Mouse (Mus musculus): ENCODE measurements at regions not wholly inside any gene's neighbourhood (a gene's known extent, or its start where the extent isn't known, plus 50 kb on each side); places are given as distances from the start of the nearest gene placed in this dataset.

DNA sequence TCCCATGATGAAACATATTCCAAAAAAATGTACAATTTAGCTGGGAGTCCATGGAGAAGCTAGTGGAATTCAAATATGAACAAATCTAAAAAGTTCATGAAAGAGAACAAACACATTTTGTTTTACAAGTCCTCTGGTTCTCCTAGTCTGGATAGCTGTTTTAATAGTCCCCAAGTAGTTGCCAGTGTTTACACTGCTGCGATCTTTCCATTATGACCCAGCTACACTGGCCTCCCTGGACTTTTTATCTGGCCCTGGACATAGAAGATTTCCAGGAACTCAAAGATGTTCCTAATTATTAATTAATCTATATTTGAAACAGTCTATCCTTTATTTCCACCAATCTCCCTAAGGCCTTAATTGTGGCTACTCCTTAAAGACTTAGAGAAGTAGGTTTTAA, 232.1 kb downstream of the Atp6ap1l start:
- Histone ChIP-seq H3K79me2 (ENCODE audit: control insufficient read depth, insufficient read depth) (no peaks in the 10 kb centered on the region), H3K4me2 (ENCODE audit: low read depth) (no peak overlapping the region), H3K36me3 (ENCODE audit: control insufficient read depth, insufficient read depth) (no peaks in the 10 kb centered on the region), H3K4me3 (no peak overlapping the region), H3ac (ENCODE audit: control insufficient read depth, insufficient read length) (no peak overlapping the region), H3K27me3 (ENCODE audit: control insufficient read depth, insufficient read depth, insufficient read length) (no peaks in the 10 kb centered on the region)
- no peak for TF ChIP-seq USF1 (IDR thresholded peaks at IDR 0.05; ENCODE audit: low read depth)
- TF ChIP-seq POLR2AphosphoS2 (IDR thresholded peaks at IDR 0.05; ENCODE audit: insufficient read length, low read depth), result no peak
- TF ChIP-seq CEBPB (IDR thresholded peaks at IDR 0.05; ENCODE audit: insufficient read depth, poor library complexity, severe bottlenecking), result no peak
- no peak for TF ChIP-seq MAX (IDR thresholded peaks at IDR 0.05; ENCODE audit: low read depth)
- TF ChIP-seq SRF (IDR thresholded peaks at IDR 0.05; ENCODE audit: control insufficient read depth, insufficient read length, low read depth), result no peak
- TF ChIP-seq MYOG (IDR thresholded peaks at IDR 0.05; ENCODE audit: control insufficient read depth in 1 of 3, insufficient read depth in 1 of 3, insufficient read length in 2 of 3, low read depth in 2 of 3), result no peak
- TF ChIP-seq E2F4 (IDR thresholded peaks at IDR 0.05; ENCODE audit: insufficient read depth), result no peak
- TF ChIP-seq POLR2A (IDR thresholded peaks at IDR 0.05; ENCODE audit: insufficient read length, low read depth), result no peak
- TF ChIP-seq REST (IDR thresholded peaks at IDR 0.05; ENCODE audit: insufficient read depth, insufficient read length), result no peak
- TF ChIP-seq MYOD1 (IDR thresholded peaks at IDR 0.05; ENCODE audit: control insufficient read depth in 1 of 3, insufficient read length in 2 of 3, low read depth in 2 of 3), result no peak
- TF ChIP-seq TCF3 (IDR thresholded peaks at IDR 0.05; ENCODE audit: insufficient read length, low read depth), result no peak
- no peak for TF ChIP-seq TCF12 (IDR thresholded peaks at IDR 0.05; ENCODE audit: insufficient read depth, poor library complexity, severe bottlenecking)

DNA sequence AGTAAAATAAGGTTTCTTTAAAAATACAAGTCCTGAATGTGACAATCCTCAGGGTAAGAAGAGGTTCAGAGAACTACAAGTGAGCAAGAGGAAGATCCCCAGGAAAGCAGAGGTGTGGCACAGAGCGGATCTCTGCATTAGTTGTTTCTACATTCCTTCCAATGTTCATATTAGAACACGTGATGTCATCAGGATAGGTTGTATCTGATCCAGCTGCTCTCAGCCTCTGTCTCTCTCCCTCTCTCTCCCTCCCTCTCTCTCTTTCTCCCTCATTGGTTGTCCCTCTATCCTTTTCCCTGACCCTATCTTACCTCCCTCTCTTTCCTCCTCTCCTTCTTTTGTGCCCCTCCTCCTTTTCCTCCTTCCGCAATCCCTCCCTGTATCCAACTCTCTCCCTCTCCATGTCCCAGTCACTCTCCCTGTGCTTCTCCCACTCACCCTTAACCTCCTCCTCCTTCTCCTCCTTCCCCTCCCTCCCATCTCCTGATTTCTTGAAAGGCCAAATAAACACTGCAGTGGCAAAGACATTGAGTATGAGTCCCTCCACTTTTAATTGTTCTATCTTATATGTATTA, 243.5 kb downstream of the Atp6ap1l start:
- Histone ChIP-seq H3K79me2 (ENCODE audit: control insufficient read depth, insufficient read depth) (no peaks in the 10 kb centered on the region), H3K27me3 (ENCODE audit: control insufficient read depth, insufficient read depth, insufficient read length) (no peaks in the 10 kb centered on the region), H3K36me3 (ENCODE audit: control insufficient read depth, insufficient read depth) (no peaks in the 10 kb centered on the region), H3ac (ENCODE audit: control insufficient read depth, insufficient read length) (no peak overlapping the region), H3K4me3 (no peak overlapping the region), H3K4me2 (ENCODE audit: low read depth) (no peak overlapping the region)
- TF ChIP-seq SRF (IDR thresholded peaks at IDR 0.05; ENCODE audit: control insufficient read depth, insufficient read length, low read depth) (no peak), TCF12 (IDR thresholded peaks at IDR 0.05; ENCODE audit: insufficient read depth, poor library complexity, severe bottlenecking) (no peak), MAX (IDR thresholded peaks at IDR 0.05; ENCODE audit: low read depth) (no peak), POLR2AphosphoS2 (IDR thresholded peaks at IDR 0.05; ENCODE audit: insufficient read length, low read depth) (no peak), USF1 (IDR thresholded peaks at IDR 0.05; ENCODE audit: low read depth) (no peak), CEBPB (IDR thresholded peaks at IDR 0.05; ENCODE audit: insufficient read depth, poor library complexity, severe bottlenecking) (no peak)

DNA sequence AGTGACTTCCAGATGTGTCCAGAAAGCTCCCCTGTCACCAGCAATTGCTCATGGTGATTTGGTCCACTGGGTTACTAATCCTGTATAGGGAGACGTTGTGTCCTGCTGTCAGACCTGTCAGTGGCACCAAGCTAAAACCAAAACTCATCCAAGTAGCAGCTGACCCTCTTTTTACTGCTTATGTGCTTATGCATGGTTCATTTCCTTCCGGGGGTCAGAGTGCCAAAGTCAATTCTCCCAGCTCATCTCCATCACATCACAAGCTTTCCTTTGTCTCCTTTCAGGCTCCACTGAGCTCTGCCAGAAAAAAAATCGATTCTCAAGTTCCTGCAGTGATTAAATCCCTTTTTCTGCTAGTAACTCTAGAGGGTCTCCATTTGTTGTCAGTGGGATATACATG, 244.2 kb downstream of the Atp6ap1l start:
- Histone ChIP-seq H3K79me2 (ENCODE audit: control insufficient read depth, insufficient read depth) (no peaks in the 10 kb centered on the region), H3K4me3 (no peak overlapping the region), H3K4me2 (ENCODE audit: low read depth) (no peak overlapping the region), H3K36me3 (ENCODE audit: control insufficient read depth, insufficient read depth) (no peaks in the 10 kb centered on the region), H3ac (ENCODE audit: control insufficient read depth, insufficient read length) (no peak overlapping the region), H3K27me3 (ENCODE audit: control insufficient read depth, insufficient read depth, insufficient read length) (no peaks in the 10 kb centered on the region)
- TF ChIP-seq CEBPB (IDR thresholded peaks at IDR 0.05; ENCODE audit: insufficient read depth, poor library complexity, severe bottlenecking), result no peak
- TF ChIP-seq TCF12 (IDR thresholded peaks at IDR 0.05; ENCODE audit: insufficient read depth, poor library complexity, severe bottlenecking), result no peak
- no peak for TF ChIP-seq TCF3 (IDR thresholded peaks at IDR 0.05; ENCODE audit: insufficient read length, low read depth)
- no peak for TF ChIP-seq POLR2AphosphoS2 (IDR thresholded peaks at IDR 0.05; ENCODE audit: insufficient read length, low read depth)
- no peak for TF ChIP-seq POLR2A (IDR thresholded peaks at IDR 0.05; ENCODE audit: insufficient read length, low read depth)
- no peak for TF ChIP-seq MYOG (IDR thresholded peaks at IDR 0.05; ENCODE audit: control insufficient read depth in 1 of 3, insufficient read depth in 1 of 3, insufficient read length in 2 of 3, low read depth in 2 of 3)
- TF ChIP-seq REST (IDR thresholded peaks at IDR 0.05; ENCODE audit: insufficient read depth, insufficient read length), result no peak
- TF ChIP-seq MYOD1 (IDR thresholded peaks at IDR 0.05; ENCODE audit: control insufficient read depth in 1 of 3, insufficient read length in 2 of 3, low read depth in 2 of 3), result no peak
- no peak for TF ChIP-seq E2F4 (IDR thresholded peaks at IDR 0.05; ENCODE audit: insufficient read depth)
- no peak for TF ChIP-seq SRF (IDR thresholded peaks at IDR 0.05; ENCODE audit: control insufficient read depth, insufficient read length, low read depth)
- TF ChIP-seq USF1 (IDR thresholded peaks at IDR 0.05; ENCODE audit: low read depth), result no peak
- no peak for TF ChIP-seq MAX (IDR thresholded peaks at IDR 0.05; ENCODE audit: low read depth)

DNA sequence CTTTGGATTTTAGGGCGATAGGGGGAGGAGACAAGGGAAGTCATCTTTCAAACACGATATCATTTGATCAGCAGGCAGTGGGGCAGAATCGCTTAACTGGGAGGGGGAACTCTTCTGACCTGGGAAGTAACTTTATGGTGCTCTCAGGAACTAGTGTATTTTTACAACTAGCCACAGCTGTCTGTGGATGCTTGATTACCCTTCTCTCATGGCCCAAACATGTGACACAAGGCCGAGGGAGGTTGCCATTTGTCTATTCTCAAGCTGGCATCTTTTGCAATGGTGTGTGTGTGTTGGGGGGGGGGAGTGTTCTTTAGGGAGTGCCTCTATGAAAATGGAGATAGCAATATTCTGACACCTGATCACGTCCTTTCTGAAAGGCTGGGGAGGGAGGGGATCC, 246.1 kb downstream of the Atp6ap1l start:
- Histone ChIP-seq H3ac (ENCODE audit: control insufficient read depth, insufficient read length) (no peak overlapping the region), H3K27me3 (ENCODE audit: control insufficient read depth, insufficient read depth, insufficient read length) (no peaks in the 10 kb centered on the region), H3K79me2 (ENCODE audit: control insufficient read depth, insufficient read depth) (no peaks in the 10 kb centered on the region), H3K4me2 (ENCODE audit: low read depth) (no peak overlapping the region), H3K36me3 (ENCODE audit: control insufficient read depth, insufficient read depth) (no peaks in the 10 kb centered on the region), H3K4me3 (no peak overlapping the region)
- TF ChIP-seq REST (IDR thresholded peaks at IDR 0.05; ENCODE audit: insufficient read depth, insufficient read length), result no peak
- no peak for TF ChIP-seq MYOG (IDR thresholded peaks at IDR 0.05; ENCODE audit: control insufficient read depth in 1 of 3, insufficient read depth in 1 of 3, insufficient read length in 2 of 3, low read depth in 2 of 3)
- no peak for TF ChIP-seq TCF3 (IDR thresholded peaks at IDR 0.05; ENCODE audit: insufficient read length, low read depth)
- TF ChIP-seq USF1 (IDR thresholded peaks at IDR 0.05; ENCODE audit: low read depth), result no peak

DNA sequence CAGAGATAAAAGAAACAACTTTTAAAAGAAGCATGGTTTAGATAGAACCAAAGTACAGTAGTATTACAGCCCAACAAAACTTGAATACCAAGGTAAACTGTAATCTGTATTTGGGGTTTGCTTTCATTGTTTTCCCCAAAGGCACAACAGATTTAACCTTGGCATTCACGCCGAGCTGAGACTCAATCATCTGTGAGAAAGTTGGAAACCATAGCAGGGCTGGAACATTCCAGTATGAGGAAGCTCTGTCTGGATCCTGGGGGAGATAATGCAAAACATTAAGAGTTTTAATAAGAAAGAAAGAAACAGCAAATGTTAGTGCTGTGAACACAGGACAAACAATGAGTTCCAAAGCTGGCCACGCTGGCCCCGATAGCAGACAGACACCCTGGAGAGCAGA, 258.8 kb downstream of the Atp6ap1l start:
- Histone ChIP-seq H3K36me3 (ENCODE audit: control insufficient read depth, insufficient read depth) (no peaks in the 10 kb centered on the region), H3ac (ENCODE audit: control insufficient read depth, insufficient read length) (no peak overlapping the region), H3K4me3 (no peak overlapping the region), H3K4me2 (ENCODE audit: low read depth) (no peak overlapping the region), H3K27me3 (ENCODE audit: control insufficient read depth, insufficient read depth, insufficient read length) (no peaks in the 10 kb centered on the region), H3K79me2 (ENCODE audit: control insufficient read depth, insufficient read depth) (no peaks in the 10 kb centered on the region)
- TF ChIP-seq SRF (IDR thresholded peaks at IDR 0.05; ENCODE audit: control insufficient read depth, insufficient read length, low read depth), result no peak
- TF ChIP-seq E2F4 (IDR thresholded peaks at IDR 0.05; ENCODE audit: insufficient read depth), result no peak
- TF ChIP-seq MYOG (IDR thresholded peaks at IDR 0.05; ENCODE audit: control insufficient read depth in 1 of 3, insufficient read depth in 1 of 3, insufficient read length in 2 of 3, low read depth in 2 of 3), result no peak
- no peak for TF ChIP-seq POLR2A (IDR thresholded peaks at IDR 0.05; ENCODE audit: insufficient read length, low read depth)
- no peak for TF ChIP-seq USF1 (IDR thresholded peaks at IDR 0.05; ENCODE audit: low read depth)
- TF ChIP-seq POLR2AphosphoS2 (IDR thresholded peaks at IDR 0.05; ENCODE audit: insufficient read length, low read depth), result no peak
- TF ChIP-seq REST (IDR thresholded peaks at IDR 0.05; ENCODE audit: insufficient read depth, insufficient read length), result no peak
- TF ChIP-seq MAX (IDR thresholded peaks at IDR 0.05; ENCODE audit: low read depth), result no peak
- TF ChIP-seq TCF3 (IDR thresholded peaks at IDR 0.05; ENCODE audit: insufficient read length, low read depth), result no peak
- no peak for TF ChIP-seq TCF12 (IDR thresholded peaks at IDR 0.05; ENCODE audit: insufficient read depth, poor library complexity, severe bottlenecking)
- TF ChIP-seq MYOD1 (IDR thresholded peaks at IDR 0.05; ENCODE audit: control insufficient read depth in 1 of 3, insufficient read length in 2 of 3, low read depth in 2 of 3), result no peak
- TF ChIP-seq CEBPB (IDR thresholded peaks at IDR 0.05; ENCODE audit: insufficient read depth, poor library complexity, severe bottlenecking), result no peak
